Mouse (Mus musculus) heart, embryonic 15.5 days (tissue): ENCODE data around the gene Olfr571. TPM values are rescaled to one million over a fixed set of nuclear protein-coding genes. Genes with fewer than 3 reads are reported as not detected.

Source experiments
- ATAC-seq: fragments of 200-750 bp; cut with Nextera tagmentation; replicated peaks from 2 replicates; pipeline ENCODE4 v1.8.0; 2017; ENCODE audit warnings: low read depth, moderate TSS enrichment; ENCODE audit not compliant: insufficient number of reproducible peaks, insufficient read depth, low FRiP score
- H3K27ac ChIP-seq: fragments of 300-500 bp; sonication (generic); 2 replicates; pipeline ENCODE4 v1.5.1; 2015; ENCODE audit warnings: mild to moderate bottlenecking, inconsistent platforms
- H3K27me3 ChIP-seq: fragments of 300-500 bp; sonication (generic); 2 replicates; pipeline ENCODE4 v1.6.1; 2015; ENCODE audit warnings: inconsistent platforms
- H3K36me3 ChIP-seq: fragments of 300-500 bp; sonication (generic); 2 replicates; pipeline ENCODE4 v1.6.1; 2015; ENCODE audit warnings: mild to moderate bottlenecking, inconsistent platforms
- H3K4me1 ChIP-seq: fragments of 300-500 bp; sonication (generic); replicated peaks from 2 replicates; pipeline ENCODE4 v1.6.1; 2015; ENCODE audit warnings: inconsistent platforms
- H3K4me2 ChIP-seq: fragments of 300-500 bp; sonication (generic); 2 replicates; pipeline ENCODE4 v1.6.1; 2015; ENCODE audit warnings: inconsistent platforms, mild to moderate bottlenecking, moderate library complexity
- H3K4me3 ChIP-seq: fragments of 300-500 bp; sonication (generic); 2 replicates; pipeline ENCODE4 v1.5.1; 2015; ENCODE audit warnings: mild to moderate bottlenecking, inconsistent platforms
- H3K9ac ChIP-seq: fragments of 300-500 bp; sonication (generic); 2 replicates; pipeline ENCODE4 v1.6.1; 2015; ENCODE audit warnings: mild to moderate bottlenecking, inconsistent platforms
- H3K9me3 ChIP-seq: fragments of 300-500 bp; sonication (generic); replicated peaks from 2 replicates; pipeline ENCODE4 v1.6.1; 2016; ENCODE audit warnings: inconsistent platforms
- WGBS: fragments of 180-500 bp; shearing (Covaris S2); methylation state at CpG from one replicate; pipeline ENCODE4 v1.1.7; 2015; ENCODE audit warnings: mixed read lengths; 5-methylcytosine and 5-hydroxymethylcytosine counted together
- polyA plus RNA-seq: library from polyadenylated mRNA; unstranded; fragments of >200 nt; fragmentation: Nextera tagmentation; extraction: Ambion mirVana; gene quantifications from 2 replicates; pipeline ENCODE4 v1.2.1, GENCODE M21; 2015

Gene Olfr571
- polyA plus RNA-seq, 1 experiment from 2014 or later, result not detected

- peaks cover 3% of the 10 kb centered on the region; the same call in 1 of the 2 replicates for H3K4me1 ChIP-seq
- ATAC-seq, result peak; percentile 50; the same call in 1 of the 2 replicates
- no peak overlapping the region for H3K27ac ChIP-seq
- H3K9me3 ChIP-seq, result no peaks in the 10 kb centered on the region
- no peaks in the 10 kb centered on the region for H3K27me3 ChIP-seq
- WGBS, result 41% methylated on average over 5 of the region's 5 CpGs
- H3K9ac ChIP-seq, result no peak overlapping the region
- H3K4me2 ChIP-seq, result no peak overlapping the region
- no peak overlapping the region for H3K4me3 ChIP-seq
- H3K36me3 ChIP-seq, result no peaks in the 10 kb centered on the region
Observed at GRCm38 (mm10) chr7:102916405-102916804, 931 bp downstream of the Olfr571 start.

GRCm38 (mm10) chr7:102915261-102915660 lies 2.1 kb downstream of the Olfr571 start:
- H3K9ac ChIP-seq, result no peak overlapping the region
- no peak overlapping the region for H3K27ac ChIP-seq
- 11% methylated on average over 1 of the region's 1 CpGs for WGBS
- no peaks in the 10 kb centered on the region for H3K9me3 ChIP-seq
- peaks cover 3% of the 10 kb centered on the region; the same call in 1 of the 2 replicates for H3K4me1 ChIP-seq
- H3K4me2 ChIP-seq, result no peak overlapping the region
- H3K4me3 ChIP-seq, result no peak overlapping the region
- ATAC-seq, result no peak
- H3K36me3 ChIP-seq, result no peaks in the 10 kb centered on the region
- H3K27me3 ChIP-seq, result no peaks in the 10 kb centered on the region

GRCm38 (mm10) chr7:102890782-102891181 lies 26.6 kb downstream of the Olfr571 start, which contains the start of gene Olfr569:
TSS of gene Olfr569 (minus strand) at chr7:102890882.
- Histone ChIP-seq H3K36me3 (no peaks in the 10 kb centered on the region), H3K9ac (no peak within 1 kb of the TSS), H3K9me3 (no peaks in the 10 kb centered on the region), H3K4me2 (no peak within 1 kb of the TSS), H3K4me3 (no peak within 1 kb of the TSS), H3K27me3 (no peaks in the 10 kb centered on the region), H3K27ac (no peak within 1 kb of the TSS), H3K4me1 (no peaks in the 10 kb centered on the region)
- WGBS, result 64% methylated on average over 3 of the region's 3 CpGs
- no peak for ATAC-seq

- Histone ChIP-seq H3K9me3 (no peaks in the 10 kb centered on the region), H3K4me2 (no peak within 1 kb of the TSS), H3K9ac (no peak within 1 kb of the TSS), H3K27ac (no peak within 1 kb of the TSS), H3K4me1 (no peaks in the 10 kb centered on the region), H3K4me3 (no peak within 1 kb of the TSS), H3K36me3 (no peaks in the 10 kb centered on the region), H3K27me3 (no peaks in the 10 kb centered on the region)
- no peak for ATAC-seq
Observed at GRCm38 (mm10) chr7:102876822-102877221, 40.5 kb downstream of the Olfr571 start, which contains the start of gene Olfr568. TSS of gene Olfr568 (plus strand) at chr7:102877122.

GRCm38 (mm10) chr7:102858665-102859064 lies 58.7 kb downstream of the Olfr571 start, which contains the start of gene Olfr566:
TSS of gene Olfr566 (minus strand) at chr7:102858765.
- Histone ChIP-seq H3K9me3 (no peaks in the 10 kb centered on the region), H3K9ac (no peak within 1 kb of the TSS), H3K27me3 (no peaks in the 10 kb centered on the region), H3K4me3 (no peak within 1 kb of the TSS), H3K36me3 (no peaks in the 10 kb centered on the region), H3K4me2 (no peak within 1 kb of the TSS), H3K4me1 (no peaks in the 10 kb centered on the region), H3K27ac (no peak within 1 kb of the TSS)
- WGBS, result 77% methylated on average over 1 of the region's 1 CpGs
- no peak for ATAC-seq

GRCm38 (mm10) chr7:102855807-102856206 lies 61.5 kb downstream of the Olfr571 start:
- H3K9ac ChIP-seq, result no peak overlapping the region
- ATAC-seq, result no peak
- no peaks in the 10 kb centered on the region for H3K27me3 ChIP-seq
- no peak overlapping the region for H3K4me3 ChIP-seq
- H3K9me3 ChIP-seq, result no peaks in the 10 kb centered on the region
- no peaks in the 10 kb centered on the region for H3K4me1 ChIP-seq
- no peak overlapping the region for H3K27ac ChIP-seq
- H3K4me2 ChIP-seq, result no peak overlapping the region
- H3K36me3 ChIP-seq, result no peaks in the 10 kb centered on the region

Other genes with a start within 250 kb of the Olfr571 start
- 11.3 and 13.6 TPM in 2 replicates for gene Trim68, start 230.2 kb downstream of the Olfr571 start, polyA plus RNA-seq
- not detected in 2 replicates for gene Olfr557, start 221.6 kb downstream of the Olfr571 start, polyA plus RNA-seq
- 0.51 and 0.74 TPM in 2 replicates for gene Olfr558, start 215.3 kb downstream of the Olfr571 start, polyA plus RNA-seq
- not detected in 2 replicates for gene Olfr33, start 198.5 kb downstream of the Olfr571 start, polyA plus RNA-seq
- gene Olfr559, start 190.0 kb downstream of the Olfr571 start, polyA plus RNA-seq, result not detected in 2 replicates
- gene Olfr560, start 158.2 kb downstream of the Olfr571 start, polyA plus RNA-seq, result not detected in 2 replicates
- 0.15 and 0.33 TPM in 2 replicates for gene Olfr78, start 158.1 kb downstream of the Olfr571 start, polyA plus RNA-seq
- gene Olfr561, start 146.3 kb downstream of the Olfr571 start, polyA plus RNA-seq, result not detected in 2 replicates
- not detected in 2 replicates for gene Olfr564, start 114.1 kb downstream of the Olfr571 start, polyA plus RNA-seq
- not detected in 2 replicates for gene Olfr566, start 58.8 kb downstream of the Olfr571 start, polyA plus RNA-seq
- not detected in 2 replicates for gene Olfr568, start 40.4 kb downstream of the Olfr571 start, polyA plus RNA-seq
- not detected in 2 replicates for gene Olfr569, start 26.7 kb downstream of the Olfr571 start, polyA plus RNA-seq
- not detected in 2 replicates for gene Olfr570, start 23.0 kb downstream of the Olfr571 start, polyA plus RNA-seq
- not detected in 2 replicates for gene Olfr572, start 6.9 kb upstream of the Olfr571 start, polyA plus RNA-seq
- gene Olfr573-ps1, start 25.0 kb upstream of the Olfr571 start, polyA plus RNA-seq, result not detected in 2 replicates
- not detected in 2 replicates for gene Olfr574, start 30.9 kb upstream of the Olfr571 start, polyA plus RNA-seq
- not detected in 2 replicates for gene Olfr575, start 41.2 kb upstream of the Olfr571 start, polyA plus RNA-seq
- not detected in 2 replicates for gene Olfr576, start 45.1 kb upstream of the Olfr571 start, polyA plus RNA-seq
- gene Olfr577, start 58.4 kb upstream of the Olfr571 start, polyA plus RNA-seq, result not detected in 2 replicates
- not detected in 2 replicates for gene Olfr578, start 71.8 kb upstream of the Olfr571 start, polyA plus RNA-seq
- gene Olfr582, start 120.5 kb upstream of the Olfr571 start, polyA plus RNA-seq, result not detected in 2 replicates
- gene Olfr583, start 133.8 kb upstream of the Olfr571 start, polyA plus RNA-seq, result not detected in 2 replicates
- gene Olfr584, start 164.3 kb upstream of the Olfr571 start, polyA plus RNA-seq, result not detected in 2 replicates
- not detected in 2 replicates for gene Olfr585, start 180.2 kb upstream of the Olfr571 start, polyA plus RNA-seq
- not detected in 2 replicates for gene Olfr586, start 208.1 kb upstream of the Olfr571 start, polyA plus RNA-seq
- not detected in 2 replicates for gene Olfr588-ps1, start 223.3 kb upstream of the Olfr571 start, polyA plus RNA-seq
- gene Olfr589, start 238.8 kb upstream of the Olfr571 start, polyA plus RNA-seq, result not detected in 2 replicates